Mouse (Mus musculus): ENCODE results near the gene Klrb1b. TPM values are rescaled to one million over a fixed set of nuclear protein-coding genes. Genes with fewer than 3 reads are reported as not detected.
A peak's percentile ranks its signal among the peaks of the same experiment; 100 is the strongest.

The Klrb1b gene
- polyA plus RNA-seq, 1 experiment from 2014 or later: 0.33 TPM

- Histone ChIP-seq H3K4me3 (ENCODE audit: low read length) (no peak overlapping the region), H3K9me3 (ENCODE audit: control insufficient read depth, low read length) (no peaks in the 10 kb centered on the region), H3K36me3 (ENCODE audit: control insufficient read depth, insufficient read depth, low read length) (no peaks in the 10 kb centered on the region), H3K27me3 (ENCODE audit: control insufficient read depth, insufficient read depth, low read depth, low read length) (no peaks in the 10 kb centered on the region), H3K9ac (ENCODE audit: low read length) (no peak overlapping the region), H3K4me2 (ENCODE audit: low read depth, low read length) (no peak overlapping the region), H3K27ac (ENCODE audit: low read length) (peak overlapping the region; percentile 63), H3K4me1 (replicated peaks; ENCODE audit: control insufficient read depth, insufficient read depth, low read length) (peaks cover 16% of the 10 kb centered on the region; the same call in 1 of the 2 replicates)
- ATAC-seq (ENCODE audit: low read depth): no peak
- 52% methylated on average over 2 of the region's 2 CpGs for WGBS
These were observed 25.0 kb upstream of the Klrb1b start for GRCm38 (mm10) chr6:128851151-128851550.

DNA sequence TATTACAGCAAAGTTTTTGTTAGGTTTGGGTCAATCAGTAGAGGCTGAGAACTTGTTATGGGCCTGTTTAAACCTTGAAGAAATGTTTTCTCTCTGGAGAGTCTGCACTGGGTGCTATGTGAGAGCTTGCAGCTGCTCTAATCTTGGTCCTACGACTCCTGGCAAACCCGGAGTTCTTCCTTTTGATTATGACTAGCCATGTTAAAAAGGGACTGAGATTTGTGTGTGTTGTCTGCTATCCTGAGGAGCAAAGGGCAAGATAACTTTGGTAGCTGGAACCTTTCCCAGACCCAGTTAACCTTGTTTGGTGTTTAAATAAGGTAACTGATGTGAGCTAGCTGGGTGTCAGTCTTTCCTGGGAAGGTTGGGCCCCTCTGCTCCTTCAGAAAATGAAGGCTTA, 24.5 kb upstream of the Klrb1b start:
- H3K36me3 ChIP-seq (ENCODE audit: control insufficient read depth, insufficient read depth, low read length): no peaks in the 10 kb centered on the region
- H3K27ac ChIP-seq (ENCODE audit: low read length): peak overlapping the region; percentile 63
- no peaks in the 10 kb centered on the region for H3K9me3 ChIP-seq (ENCODE audit: control insufficient read depth, low read length)
- ATAC-seq (ENCODE audit: low read depth): peak; percentile 78
- no peak overlapping the region for H3K4me3 ChIP-seq (ENCODE audit: low read length)
- H3K27me3 ChIP-seq (ENCODE audit: control insufficient read depth, insufficient read depth, low read depth, low read length): no peaks in the 10 kb centered on the region
- H3K4me1 ChIP-seq (replicated peaks; ENCODE audit: control insufficient read depth, insufficient read depth, low read length): peaks cover 12% of the 10 kb centered on the region; the same call in 1 of the 2 replicates
- 19% methylated on average over 2 of the region's 2 CpGs for WGBS
- H3K4me2 ChIP-seq (ENCODE audit: low read depth, low read length): no peak overlapping the region
- no peak overlapping the region for H3K9ac ChIP-seq (ENCODE audit: low read length)

DNA sequence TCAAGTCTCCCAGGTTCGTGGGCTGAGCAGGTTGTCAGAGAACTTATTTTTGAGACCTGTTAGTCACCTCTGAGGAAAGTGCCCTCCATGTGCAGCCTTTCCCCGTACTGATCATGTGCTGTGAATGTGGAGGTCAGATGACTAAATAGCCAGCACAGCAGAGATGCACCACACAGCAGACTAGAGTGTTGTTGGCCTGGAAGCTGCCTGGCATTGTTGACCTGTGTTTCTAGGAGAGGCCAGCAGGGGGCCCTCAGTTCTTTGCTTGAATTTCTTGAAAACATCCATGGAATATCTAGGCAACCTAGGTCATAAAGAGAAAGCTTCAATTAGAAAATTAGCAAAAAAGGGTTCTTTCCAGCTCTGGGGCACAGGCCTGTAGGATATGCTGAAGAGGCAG, 23.8 kb upstream of the Klrb1b start:
- Histone ChIP-seq H3K36me3 (ENCODE audit: control insufficient read depth, insufficient read depth, low read length) (no peaks in the 10 kb centered on the region), H3K4me3 (ENCODE audit: low read length) (no peak overlapping the region), H3K27me3 (ENCODE audit: control insufficient read depth, insufficient read depth, low read depth, low read length) (no peaks in the 10 kb centered on the region), H3K9me3 (ENCODE audit: control insufficient read depth, low read length) (no peaks in the 10 kb centered on the region), H3K4me1 (replicated peaks; ENCODE audit: control insufficient read depth, insufficient read depth, low read length) (peaks cover 12% of the 10 kb centered on the region), H3K27ac (ENCODE audit: low read length) (peak overlapping the region; percentile 63), H3K9ac (ENCODE audit: low read length) (no peak overlapping the region), H3K4me2 (ENCODE audit: low read depth, low read length) (no peak overlapping the region)
- peak; percentile 11; the same call in 1 of the 2 replicates for ATAC-seq (ENCODE audit: low read depth)
- 47% methylated on average over 2 of the region's 2 CpGs for WGBS

- 97% methylated on average over 4 of the region's 4 CpGs for WGBS
These were observed 21.3 kb upstream of the Klrb1b start for GRCm38 (mm10) chr6:128847401-128847800.

GRCm38 (mm10) chr6:128845998-128846542, 19.9 kb upstream of the Klrb1b start:
- Histone ChIP-seq H3K9ac (ENCODE audit: low read length) (no peak overlapping the region), H3K36me3 (ENCODE audit: control insufficient read depth, insufficient read depth, low read length) (no peaks in the 10 kb centered on the region), H3K9me3 (ENCODE audit: control insufficient read depth, low read length) (no peaks in the 10 kb centered on the region), H3K27ac (ENCODE audit: low read length) (no peak overlapping the region), H3K4me2 (ENCODE audit: low read depth, low read length) (no peak overlapping the region), H3K27me3 (ENCODE audit: control insufficient read depth, insufficient read depth, low read depth, low read length) (no peaks in the 10 kb centered on the region), H3K4me3 (ENCODE audit: low read length) (no peak overlapping the region), H3K4me1 (replicated peaks; ENCODE audit: control insufficient read depth, insufficient read depth, low read length) (peaks cover 27% of the 10 kb centered on the region)
- no peak for ATAC-seq (ENCODE audit: low read depth)
- WGBS: 69% methylated on average over 6 of the region's 9 CpGs

More at GRCm38 (mm10) chr6:128847401-128847800, 21.3 kb upstream of the Klrb1b start:
- H3K4me2 ChIP-seq (ENCODE audit: low read depth, low read length): no peak overlapping the region
- H3K27me3 ChIP-seq (ENCODE audit: control insufficient read depth, insufficient read depth, low read depth, low read length): no peaks in the 10 kb centered on the region
- no peak overlapping the region for H3K4me3 ChIP-seq (ENCODE audit: low read length)
- no peaks in the 10 kb centered on the region for H3K36me3 ChIP-seq (ENCODE audit: control insufficient read depth, insufficient read depth, low read length)
- no peak overlapping the region for H3K9ac ChIP-seq (ENCODE audit: low read length)
- H3K4me1 ChIP-seq (replicated peaks; ENCODE audit: control insufficient read depth, insufficient read depth, low read length): peaks cover 20% of the 10 kb centered on the region
- ATAC-seq (ENCODE audit: low read depth): no peak
- no peak overlapping the region for H3K27ac ChIP-seq (ENCODE audit: low read length)
- H3K9me3 ChIP-seq (ENCODE audit: control insufficient read depth, low read length): no peaks in the 10 kb centered on the region

- Histone ChIP-seq H3K4me2 (ENCODE audit: low read depth, low read length) (peak overlapping the region; percentile 23; the same call in 1 of the 2 replicates), H3K9ac (ENCODE audit: low read length) (no peak overlapping the region), H3K4me1 (replicated peaks; ENCODE audit: control insufficient read depth, insufficient read depth, low read length) (peaks cover 23% of the 10 kb centered on the region), H3K27ac (ENCODE audit: low read length) (peak overlapping the region; percentile 50; the same call in 1 of the 2 replicates), H3K4me3 (ENCODE audit: low read length) (no peak overlapping the region), H3K9me3 (ENCODE audit: control insufficient read depth, low read length) (no peaks in the 10 kb centered on the region), H3K27me3 (ENCODE audit: control insufficient read depth, insufficient read depth, low read depth, low read length) (no peaks in the 10 kb centered on the region), H3K36me3 (ENCODE audit: control insufficient read depth, insufficient read depth, low read length) (no peaks in the 10 kb centered on the region)
- peak; percentile 2; the same call in 1 of the 2 replicates for ATAC-seq (ENCODE audit: low read depth)
- 37% methylated on average over 7 of the region's 7 CpGs for WGBS
These were observed 19.3 kb upstream of the Klrb1b start for GRCm38 (mm10) chr6:128845319-128845979.

- no peaks in the 10 kb centered on the region for H3K9me3 ChIP-seq (ENCODE audit: control insufficient read depth, low read length)
- H3K27me3 ChIP-seq (ENCODE audit: control insufficient read depth, insufficient read depth, low read depth, low read length): no peaks in the 10 kb centered on the region
- peak overlapping the region; percentile 99 for H3K27ac ChIP-seq (ENCODE audit: low read length)
- no peak overlapping the region for H3K4me2 ChIP-seq (ENCODE audit: low read depth, low read length)
- no peak overlapping the region for H3K9ac ChIP-seq (ENCODE audit: low read length)
- whole genome bisulfite sequencing: 78% methylated on average over 5 of the region's 5 CpGs
- peaks cover 25% of the 10 kb centered on the region for H3K4me1 ChIP-seq (replicated peaks; ENCODE audit: control insufficient read depth, insufficient read depth, low read length)
- no peak for ATAC-seq (ENCODE audit: low read depth)
- no peaks in the 10 kb centered on the region for H3K36me3 ChIP-seq (ENCODE audit: control insufficient read depth, insufficient read depth, low read length)
- no peak overlapping the region for H3K4me3 ChIP-seq (ENCODE audit: low read length)
These were observed 18.5 kb upstream of the Klrb1b start for GRCm38 (mm10) chr6:128844586-128845080.

GRCm38 (mm10) chr6:128844131-128844530, 18.0 kb upstream of the Klrb1b start:
- H3K4me3 ChIP-seq (ENCODE audit: low read length): peak overlapping the region; percentile 76; the same call in 1 of the 2 replicates
- peak overlapping the region; percentile 99 for H3K27ac ChIP-seq (ENCODE audit: low read length)
- no peaks in the 10 kb centered on the region for H3K36me3 ChIP-seq (ENCODE audit: control insufficient read depth, insufficient read depth, low read length)
- H3K4me2 ChIP-seq (ENCODE audit: low read depth, low read length): peak overlapping the region; percentile 81
- H3K9me3 ChIP-seq (ENCODE audit: control insufficient read depth, low read length): no peaks in the 10 kb centered on the region
- WGBS: 19% methylated on average over 8 of the region's 8 CpGs
- H3K4me1 ChIP-seq (replicated peaks; ENCODE audit: control insufficient read depth, insufficient read depth, low read length): peaks cover 26% of the 10 kb centered on the region
- peak overlapping the region; percentile 10 for H3K9ac ChIP-seq (ENCODE audit: low read length)
- ATAC-seq (ENCODE audit: low read depth): no peak
- no peaks in the 10 kb centered on the region for H3K27me3 ChIP-seq (ENCODE audit: control insufficient read depth, insufficient read depth, low read depth, low read length)

DNA sequence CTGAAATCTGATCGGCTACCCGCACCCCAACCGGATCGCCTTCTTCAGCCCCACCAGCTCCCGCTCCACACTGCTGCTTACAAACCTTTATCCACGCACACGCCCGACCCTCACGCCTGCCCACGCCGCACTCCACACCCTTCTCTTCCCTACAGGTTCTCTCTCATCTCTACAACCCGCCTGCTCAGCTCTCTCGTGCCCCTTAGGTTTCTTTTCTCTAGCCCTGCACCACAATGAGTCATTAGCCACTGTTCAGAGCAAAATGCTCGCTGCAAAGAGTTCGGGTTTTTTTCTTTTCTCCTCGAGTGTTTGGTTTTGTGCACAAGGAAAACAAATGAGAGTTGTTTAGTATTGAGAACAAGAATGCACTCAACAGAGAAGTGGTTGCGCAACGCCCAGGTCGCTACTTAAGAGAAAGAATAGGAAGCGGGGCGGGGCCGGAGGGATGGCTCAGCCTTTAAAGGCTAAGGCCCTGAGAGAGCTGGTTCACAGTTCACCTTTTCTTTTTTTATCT, 17.4 kb upstream of the Klrb1b start:
- Histone ChIP-seq H3K4me1 (replicated peaks; ENCODE audit: control insufficient read depth, insufficient read depth, low read length) (peaks cover 26% of the 10 kb centered on the region), H3K9ac (ENCODE audit: low read length) (peak overlapping the region; percentile 82), H3K27me3 (ENCODE audit: control insufficient read depth, insufficient read depth, low read depth, low read length) (no peaks in the 10 kb centered on the region), H3K4me3 (ENCODE audit: low read length) (peak overlapping the region; percentile 76), H3K4me2 (ENCODE audit: low read depth, low read length) (peak overlapping the region; percentile 81), H3K36me3 (ENCODE audit: control insufficient read depth, insufficient read depth, low read length) (no peaks in the 10 kb centered on the region), H3K9me3 (ENCODE audit: control insufficient read depth, low read length) (no peaks in the 10 kb centered on the region), H3K27ac (ENCODE audit: low read length) (peak overlapping the region; percentile 99)
- WGBS: under 1% methylated on average over 22 of the region's 22 CpGs
- peak; percentile 35 for ATAC-seq (ENCODE audit: low read depth)

Data from lung, embryonic 16.5 days (tissue).